Mouse (Mus musculus): ENCODE measurements around the gene Schip1.
A peak's percentile ranks its signal among the peaks of the same experiment; 100 is the strongest.

The Schip1 gene

GRCm38 (mm10) chr3:68593073-68593867 lies 528.7 kb downstream of the Schip1 start:
- DNase-seq: peak in 1 of 2 experiments; percentile 38

GRCm38 (mm10) chr3:68595316-68595925 lies 530.8 kb downstream of the Schip1 start:
- no peak for DNase-seq

- no peak for DNase-seq
Observed at GRCm38 (mm10) chr3:68596938-68597337, 532.3 kb downstream of the Schip1 start.

- DNase-seq: no peak
Observed at GRCm38 (mm10) chr3:68602891-68603290, 538.3 kb downstream of the Schip1 start.

- DNase-seq: no peak
Observed at GRCm38 (mm10) chr3:68604467-68604866, 539.9 kb downstream of the Schip1 start.

GRCm38 (mm10) chr3:68604962-68605361 lies 540.4 kb downstream of the Schip1 start:
- DNase-seq: peak in 1 of 2 experiments; percentile 58

GRCm38 (mm10) chr3:68605942-68606603 lies 541.5 kb downstream of the Schip1 start:
- DNase-seq: no peak

GRCm38 (mm10) chr3:68606730-68607129 lies 542.1 kb downstream of the Schip1 start:
- no peak for DNase-seq

- DNase-seq: no peak
Observed at GRCm38 (mm10) chr3:68607336-68607735, 542.7 kb downstream of the Schip1 start.

GRCm38 (mm10) chr3:68608848-68609497 lies 544.4 kb downstream of the Schip1 start:
- DNase-seq: peak; percentile 62 to 75

GRCm38 (mm10) chr3:68610011-68610410 lies 545.4 kb downstream of the Schip1 start:
- DNase-seq: no peak

- no peak for DNase-seq
Observed at GRCm38 (mm10) chr3:68610598-68611261, 546.1 kb downstream of the Schip1 start.

- DNase-seq: no peak
Observed at GRCm38 (mm10) chr3:68615042-68615810, 550.6 kb downstream of the Schip1 start.

GRCm38 (mm10) chr3:68616363-68616762 lies 551.8 kb downstream of the Schip1 start:
- DNase-seq: no peak

GRCm38 (mm10) chr3:68617708-68618107 lies 553.1 kb downstream of the Schip1 start:
- no peak for DNase-seq

GRCm38 (mm10) chr3:68619097-68619496 lies 554.5 kb downstream of the Schip1 start:
- peak in 1 of 2 experiments; percentile 52 for DNase-seq

GRCm38 (mm10) chr3:68621971-68622370 lies 557.4 kb downstream of the Schip1 start:
- DNase-seq: no peak

- DNase-seq: no peak
Observed at GRCm38 (mm10) chr3:68623036-68623435, 558.4 kb downstream of the Schip1 start.

- DNase-seq: no peak
Observed at GRCm38 (mm10) chr3:68624471-68624870, 559.9 kb downstream of the Schip1 start.

GRCm38 (mm10) chr3:68630261-68630660 lies 565.7 kb downstream of the Schip1 start:
- no peak for DNase-seq

GRCm38 (mm10) chr3:68630821-68631220 lies 566.2 kb downstream of the Schip1 start:
- no peak for DNase-seq

GRCm38 (mm10) chr3:68632714-68633113 lies 568.1 kb downstream of the Schip1 start:
- DNase-seq: no peak

All from cerebellum, adult 18-20 months (tissue).